Mouse (Mus musculus): ENCODE measurements around the gene Cald1. TPM values are rescaled to one million over a fixed set of nuclear protein-coding genes. Genes with fewer than 3 reads are reported as not detected.
A peak's percentile ranks its signal among the peaks of the same experiment; 100 is the strongest.

The Cald1 gene
- polyA plus RNA-seq, 1 experiment from 2014 or later: 66.1 TPM

DNA sequence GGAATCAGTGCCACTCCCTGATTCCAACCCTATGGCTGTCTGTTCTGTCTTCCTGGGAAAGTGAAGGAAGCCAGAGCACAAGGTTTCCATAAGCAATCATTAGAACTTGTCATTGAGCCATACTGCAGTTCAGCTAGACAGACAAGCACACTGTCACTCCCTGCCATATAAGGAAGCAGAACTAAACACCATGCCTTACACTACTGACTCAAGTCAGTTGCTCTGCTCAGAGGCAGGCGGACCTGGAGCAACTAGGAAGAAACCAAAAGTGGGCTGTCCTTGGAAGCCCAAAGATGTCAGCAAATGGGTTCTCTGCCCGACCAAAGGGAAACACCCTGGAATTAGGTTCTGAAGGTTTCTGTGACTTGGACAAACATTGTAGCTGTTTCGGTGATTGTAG is 10.3 kb downstream of the Cald1 start:
- no peak for ATAC-seq
- Histone ChIP-seq H3K36me3 (ENCODE audit: control insufficient read depth, insufficient read depth, low read length) (no peaks in the 10 kb centered on the region), H3K27me3 (replicated peaks; ENCODE audit: control insufficient read depth, insufficient read depth, low read length) (no peaks in the 10 kb centered on the region), H3K27ac (ENCODE audit: low read depth, low read length) (no peak overlapping the region), H3K9ac (ENCODE audit: low read depth, low read length) (no peak overlapping the region), H3K4me1 (ENCODE audit: control insufficient read depth, insufficient read depth, low read depth, low read length) (peaks cover 3% of the 10 kb centered on the region; the same call in 1 of the 2 replicates), H3K4me3 (ENCODE audit: low read length) (no peak overlapping the region), H3K9me3 (ENCODE audit: control insufficient read depth, low read length) (no peaks in the 10 kb centered on the region), H3K4me2 (ENCODE audit: low read length) (no peak overlapping the region)
- 88% methylated on average over 3 of the region's 3 CpGs for WGBS

DNA sequence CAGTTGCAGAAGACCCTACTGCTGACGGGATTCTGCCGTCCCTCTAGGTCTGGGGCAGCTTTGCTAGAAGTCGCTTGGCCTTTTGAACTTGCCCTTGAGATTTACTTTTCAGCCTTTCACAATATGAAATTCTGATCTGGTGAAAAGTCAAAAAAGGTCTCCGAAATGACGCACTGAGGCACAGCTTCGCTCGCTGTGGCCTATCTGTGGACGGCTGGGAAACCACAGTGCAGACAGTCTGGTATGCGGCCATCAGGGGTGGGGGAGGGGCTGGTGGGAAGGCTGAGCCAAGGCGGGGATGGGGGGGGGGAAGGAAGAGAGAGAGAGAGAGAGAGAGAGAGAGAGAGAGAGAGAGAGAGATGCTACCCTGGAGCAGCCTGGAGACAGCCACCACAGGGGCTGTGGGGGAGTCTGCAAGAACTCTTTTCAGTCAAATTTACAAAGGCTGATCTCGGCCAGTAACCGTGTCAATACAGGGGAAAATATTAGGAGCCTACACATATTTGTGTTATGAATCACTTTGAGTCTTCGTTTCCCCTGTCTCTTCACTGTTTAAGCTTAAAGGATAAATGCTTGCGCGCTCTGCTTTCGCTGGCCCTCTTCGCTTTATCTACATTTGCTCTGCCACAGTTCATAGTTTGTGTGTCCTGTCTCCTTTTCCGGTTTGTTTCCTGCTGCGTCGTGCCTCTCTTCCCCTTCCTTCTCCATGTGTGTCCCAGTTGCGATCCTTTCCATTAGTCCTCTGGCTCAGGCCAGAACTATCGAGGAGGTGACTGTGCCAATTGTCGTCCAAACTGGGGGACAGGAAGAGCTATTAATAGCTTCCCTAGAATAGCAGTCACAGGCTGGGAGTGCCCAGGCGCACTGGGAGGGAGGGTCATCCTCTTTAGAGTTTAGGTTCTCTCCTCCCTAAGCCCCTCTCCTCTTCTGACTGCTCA is 11.9 kb downstream of the Cald1 start:
- no peak for ATAC-seq
- Histone ChIP-seq H3K4me3 (ENCODE audit: low read length) (no peak overlapping the region), H3K4me2 (ENCODE audit: low read length) (0 out of 2 replicates have a peak overlapping the region, but pooled peaks have one; percentile 1), H3K9ac (ENCODE audit: low read depth, low read length) (no peak overlapping the region), H3K27ac (ENCODE audit: low read depth, low read length) (no peak overlapping the region), H3K4me1 (ENCODE audit: control insufficient read depth, insufficient read depth, low read depth, low read length) (peaks cover 3% of the 10 kb centered on the region; the same call in 1 of the 2 replicates), H3K27me3 (replicated peaks; ENCODE audit: control insufficient read depth, insufficient read depth, low read length) (no peaks in the 10 kb centered on the region), H3K36me3 (ENCODE audit: control insufficient read depth, insufficient read depth, low read length) (no peaks in the 10 kb centered on the region), H3K9me3 (ENCODE audit: control insufficient read depth, low read length) (no peaks in the 10 kb centered on the region)
- WGBS: 38% methylated on average over 24 of the region's 24 CpGs

DNA sequence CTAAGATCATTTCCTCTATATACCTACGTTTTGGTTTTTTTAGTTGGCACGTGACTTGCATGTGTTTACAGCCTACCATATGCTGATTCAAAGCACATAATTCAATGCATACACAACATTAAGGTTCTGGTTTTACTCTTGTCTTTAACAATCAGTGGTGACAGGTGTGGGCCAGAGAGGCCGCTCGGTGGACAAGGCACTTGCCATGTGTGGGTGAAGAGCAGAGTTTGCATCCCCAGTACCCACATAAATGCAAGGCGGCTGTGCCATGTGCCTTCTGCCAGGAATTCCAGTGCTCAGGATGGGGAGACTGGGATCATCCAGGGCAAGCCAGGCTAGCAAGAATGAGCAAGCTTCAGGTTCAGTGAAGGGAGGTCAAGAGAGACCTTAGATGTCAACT is 14.8 kb downstream of the Cald1 start:
- 88% methylated on average over 5 of the region's 5 CpGs for WGBS
- Histone ChIP-seq H3K27me3 (replicated peaks; ENCODE audit: control insufficient read depth, insufficient read depth, low read length) (no peaks in the 10 kb centered on the region), H3K27ac (ENCODE audit: low read depth, low read length) (no peak overlapping the region), H3K9me3 (ENCODE audit: control insufficient read depth, low read length) (no peaks in the 10 kb centered on the region), H3K9ac (ENCODE audit: low read depth, low read length) (no peak overlapping the region), H3K4me3 (ENCODE audit: low read length) (no peak overlapping the region), H3K4me1 (ENCODE audit: control insufficient read depth, insufficient read depth, low read depth, low read length) (peaks cover 3% of the 10 kb centered on the region; the same call in 1 of the 2 replicates), H3K4me2 (ENCODE audit: low read length) (no peak overlapping the region), H3K36me3 (ENCODE audit: control insufficient read depth, insufficient read depth, low read length) (no peaks in the 10 kb centered on the region)
- ATAC-seq: no peak

GRCm38 (mm10) chr6:34615419-34615818 is 17.1 kb downstream of the Cald1 start:
- Histone ChIP-seq H3K4me3 (ENCODE audit: low read length) (no peak overlapping the region), H3K4me2 (ENCODE audit: low read length) (no peak overlapping the region), H3K4me1 (ENCODE audit: control insufficient read depth, insufficient read depth, low read depth, low read length) (peaks cover 1% of the 10 kb centered on the region; the same call in 1 of the 2 replicates), H3K27ac (ENCODE audit: low read depth, low read length) (no peak overlapping the region), H3K36me3 (ENCODE audit: control insufficient read depth, insufficient read depth, low read length) (no peaks in the 10 kb centered on the region), H3K9ac (ENCODE audit: low read depth, low read length) (no peak overlapping the region), H3K9me3 (ENCODE audit: control insufficient read depth, low read length) (no peaks in the 10 kb centered on the region), H3K27me3 (replicated peaks; ENCODE audit: control insufficient read depth, insufficient read depth, low read length) (no peaks in the 10 kb centered on the region)
- WGBS: 93% methylated on average over 3 of the region's 3 CpGs
- no peak for ATAC-seq

GRCm38 (mm10) chr6:34619494-34619893 is 21.2 kb downstream of the Cald1 start:
- H3K27me3 ChIP-seq (replicated peaks; ENCODE audit: control insufficient read depth, insufficient read depth, low read length): no peaks in the 10 kb centered on the region
- no peak overlapping the region for H3K27ac ChIP-seq (ENCODE audit: low read depth, low read length)
- no peak overlapping the region for H3K4me3 ChIP-seq (ENCODE audit: low read length)
- no peaks in the 10 kb centered on the region for H3K9me3 ChIP-seq (ENCODE audit: control insufficient read depth, low read length)
- no peaks in the 10 kb centered on the region for H3K36me3 ChIP-seq (ENCODE audit: control insufficient read depth, insufficient read depth, low read length)
- H3K4me1 ChIP-seq (ENCODE audit: control insufficient read depth, insufficient read depth, low read depth, low read length): no peaks in the 10 kb centered on the region
- no peak for ATAC-seq
- no peak overlapping the region for H3K4me2 ChIP-seq (ENCODE audit: low read length)
- H3K9ac ChIP-seq (ENCODE audit: low read depth, low read length): no peak overlapping the region
- 80% methylated on average over 2 of the region's 2 CpGs for WGBS

- Histone ChIP-seq H3K36me3 (ENCODE audit: control insufficient read depth, insufficient read depth, low read length) (no peaks in the 10 kb centered on the region), H3K27ac (ENCODE audit: low read depth, low read length) (no peak overlapping the region), H3K4me3 (ENCODE audit: low read length) (no peak overlapping the region), H3K4me1 (ENCODE audit: control insufficient read depth, insufficient read depth, low read depth, low read length) (no peaks in the 10 kb centered on the region), H3K9me3 (ENCODE audit: control insufficient read depth, low read length) (no peaks in the 10 kb centered on the region), H3K9ac (ENCODE audit: low read depth, low read length) (no peak overlapping the region), H3K27me3 (replicated peaks; ENCODE audit: control insufficient read depth, insufficient read depth, low read length) (no peaks in the 10 kb centered on the region), H3K4me2 (ENCODE audit: low read length) (no peak overlapping the region)
- ATAC-seq: no peak
- WGBS: 71% methylated on average over 1 of the region's 1 CpGs
Observed at GRCm38 (mm10) chr6:34620242-34620641, 21.9 kb downstream of the Cald1 start.

DNA sequence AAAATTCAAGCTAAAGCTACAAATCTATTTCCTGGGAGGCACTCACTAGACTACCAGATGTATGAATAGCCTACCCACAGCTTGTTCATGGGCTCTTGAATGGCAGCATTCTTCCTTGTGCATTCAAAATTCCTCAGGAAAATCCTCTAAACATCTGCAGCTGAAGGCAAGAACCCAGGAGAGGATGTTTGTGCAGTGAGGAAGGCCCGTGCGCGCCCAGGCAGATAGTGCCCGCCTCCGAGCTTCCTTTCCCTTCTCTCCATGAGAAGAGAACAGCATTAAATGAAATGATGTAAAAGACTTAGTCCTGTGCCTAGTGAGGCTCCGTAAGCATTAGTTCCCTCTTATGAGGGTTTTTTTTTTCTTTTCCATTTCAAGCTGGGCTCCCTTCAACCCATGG is 24.6 kb downstream of the Cald1 start:
- Histone ChIP-seq H3K27ac (ENCODE audit: low read depth, low read length) (no peak overlapping the region), H3K27me3 (replicated peaks; ENCODE audit: control insufficient read depth, insufficient read depth, low read length) (no peaks in the 10 kb centered on the region), H3K4me1 (ENCODE audit: control insufficient read depth, insufficient read depth, low read depth, low read length) (no peaks in the 10 kb centered on the region), H3K4me2 (ENCODE audit: low read length) (no peak overlapping the region), H3K9ac (ENCODE audit: low read depth, low read length) (no peak overlapping the region), H3K9me3 (ENCODE audit: control insufficient read depth, low read length) (no peaks in the 10 kb centered on the region), H3K4me3 (ENCODE audit: low read length) (no peak overlapping the region), H3K36me3 (ENCODE audit: control insufficient read depth, insufficient read depth, low read length) (no peaks in the 10 kb centered on the region)
- whole genome bisulfite sequencing: 68% methylated on average over 6 of the region's 6 CpGs
- no peak for ATAC-seq

DNA sequence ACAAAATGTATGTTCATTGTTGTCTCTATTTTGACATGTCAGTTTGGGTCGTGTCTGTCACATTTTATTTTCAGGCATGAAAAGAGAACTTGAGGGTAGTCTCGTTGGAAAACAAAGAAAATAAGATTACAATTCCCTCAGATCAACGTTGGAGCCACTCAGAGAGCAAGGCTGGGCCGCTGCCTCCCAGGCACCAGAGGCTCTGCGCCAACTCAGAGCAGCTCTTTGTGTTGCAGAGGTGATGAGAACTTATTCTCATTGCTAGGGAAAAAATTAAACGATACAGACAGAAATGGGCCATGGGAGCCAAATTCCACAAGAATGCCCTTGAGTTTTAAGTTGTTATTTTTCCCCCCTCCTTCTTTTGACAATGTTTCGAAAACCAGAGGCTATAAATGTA is 25.0 kb downstream of the Cald1 start:
- H3K4me1 ChIP-seq (ENCODE audit: control insufficient read depth, insufficient read depth, low read depth, low read length): no peaks in the 10 kb centered on the region
- no peaks in the 10 kb centered on the region for H3K9me3 ChIP-seq (ENCODE audit: control insufficient read depth, low read length)
- WGBS: 53% methylated on average over 7 of the region's 7 CpGs
- H3K4me3 ChIP-seq (ENCODE audit: low read length): no peak overlapping the region
- no peak for ATAC-seq
- H3K27me3 ChIP-seq (replicated peaks; ENCODE audit: control insufficient read depth, insufficient read depth, low read length): no peaks in the 10 kb centered on the region
- no peak overlapping the region for H3K4me2 ChIP-seq (ENCODE audit: low read length)
- H3K36me3 ChIP-seq (ENCODE audit: control insufficient read depth, insufficient read depth, low read length): no peaks in the 10 kb centered on the region
- H3K27ac ChIP-seq (ENCODE audit: low read depth, low read length): no peak overlapping the region
- H3K9ac ChIP-seq (ENCODE audit: low read depth, low read length): no peak overlapping the region

- Histone ChIP-seq H3K27ac (ENCODE audit: low read depth, low read length) (no peak overlapping the region), H3K4me2 (ENCODE audit: low read length) (no peak overlapping the region), H3K9me3 (ENCODE audit: control insufficient read depth, low read length) (no peaks in the 10 kb centered on the region), H3K9ac (ENCODE audit: low read depth, low read length) (no peak overlapping the region), H3K27me3 (replicated peaks; ENCODE audit: control insufficient read depth, insufficient read depth, low read length) (no peaks in the 10 kb centered on the region), H3K4me1 (ENCODE audit: control insufficient read depth, insufficient read depth, low read depth, low read length) (no peaks in the 10 kb centered on the region), H3K4me3 (ENCODE audit: low read length) (no peak overlapping the region), H3K36me3 (ENCODE audit: control insufficient read depth, insufficient read depth, low read length) (no peaks in the 10 kb centered on the region)
- ATAC-seq: no peak
- WGBS: 78% methylated on average over 3 of the region's 3 CpGs
Observed at GRCm38 (mm10) chr6:34624536-34624935, 26.2 kb downstream of the Cald1 start.
